Mouse (Mus musculus) cortical plate, adult 2 months (tissue): ENCODE results near the gene Atg16l2.

Experiments used
- CTCF ChIP-seq: fragments of 200-500 bp; IDR thresholded peaks from 2 replicates; pipeline ENCODE4 v1.5.1; 2011; ENCODE audit warnings: mild to moderate bottlenecking, control low read depth, low read length; ENCODE audit not compliant: insufficient read depth; ENCODE audit errors: extremely low read depth
- POLR2A ChIP-seq: fragments of 200-500 bp; IDR thresholded peaks from 2 replicates; pipeline ENCODE4 v1.6.1; 2011; ENCODE audit warnings: mild to moderate bottlenecking, low read length, control low read depth; ENCODE audit not compliant: insufficient read depth; ENCODE audit errors: extremely low read depth

DNA sequence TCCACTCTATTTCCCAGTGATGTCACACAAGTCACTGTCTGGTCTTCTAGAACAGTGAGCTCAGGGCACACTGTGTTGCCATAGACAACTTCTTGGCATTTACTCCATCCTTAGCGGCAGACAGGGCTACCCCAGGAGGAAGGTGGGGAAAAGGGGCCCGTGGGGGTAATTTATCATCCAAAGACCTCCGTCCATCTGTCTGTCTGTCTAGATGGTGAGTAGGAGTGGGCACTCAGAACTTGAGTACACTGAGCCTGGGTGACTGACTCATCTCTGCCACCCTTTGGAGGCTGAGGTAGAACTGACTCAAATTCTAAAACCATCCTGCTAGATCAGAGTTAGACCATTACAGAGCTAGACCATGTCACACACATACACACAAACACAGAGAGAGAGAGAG lies 15.0 kb upstream of the Atg16l2 start, which contains the start of gene Stard10:
- TF ChIP-seq POLR2A (no peak), CTCF (no peak)
